Mouse (Mus musculus) heart, embryonic 11.5 days (tissue): ENCODE data around the gene Pnpla3. TPM values are rescaled to one million over a fixed set of nuclear protein-coding genes. Genes with fewer than 3 reads are reported as not detected.
A peak's percentile ranks its signal among the peaks of the same experiment; 100 is the strongest.

Experiments
- ATAC-seq: fragments of 200-750 bp; cut with Nextera tagmentation; replicated peaks from 2 replicates; pipeline ENCODE4 v1.8.0; 2017; ENCODE audit warnings: moderate library complexity; ENCODE audit not compliant: insufficient number of reproducible peaks, low FRiP score, low TSS enrichment
- H3K27ac ChIP-seq: fragments of 300-500 bp; sonication (generic); 2 replicates; pipeline ENCODE4 v1.5.1; 2014; ENCODE audit warnings: mild to moderate bottlenecking, low read depth, low read length
- H3K27me3 ChIP-seq: fragments of 300-500 bp; sonication (generic); 2 replicates; pipeline ENCODE4 v1.6.1; 2014; ENCODE audit warnings: mild to moderate bottlenecking, low read length, mixed read lengths; ENCODE audit not compliant: control insufficient read depth, insufficient read depth
- H3K36me3 ChIP-seq: fragments of 300-500 bp; sonication (generic); 2 replicates; pipeline ENCODE4 v1.6.1; 2014; ENCODE audit warnings: mild to moderate bottlenecking, low read length, moderate library complexity, mixed read lengths; ENCODE audit not compliant: control insufficient read depth, insufficient read depth
- H3K4me1 ChIP-seq: fragments of 300-500 bp; sonication (generic); 2 replicates; pipeline ENCODE4 v1.6.1; 2014; ENCODE audit warnings: low read length; ENCODE audit not compliant: control insufficient read depth, insufficient read depth
- H3K4me2 ChIP-seq: fragments of 300-500 bp; sonication (generic); 2 replicates; pipeline ENCODE4 v1.6.1; 2014; ENCODE audit warnings: mild to moderate bottlenecking, moderate library complexity
- H3K4me3 ChIP-seq: fragments of 300-500 bp; sonication (generic); 2 replicates; pipeline ENCODE4 v1.5.1; 2014; ENCODE audit warnings: low read depth, low read length
- H3K9ac ChIP-seq: fragments of 300-500 bp; sonication (generic); 2 replicates; pipeline ENCODE4 v1.6.1; 2014; ENCODE audit warnings: mild to moderate bottlenecking, low read depth, low read length, moderate library complexity
- H3K9me3 ChIP-seq: fragments of 300-500 bp; sonication (generic); replicated peaks from 2 replicates; pipeline ENCODE4 v1.6.1; 2016; ENCODE audit warnings: low read length; ENCODE audit not compliant: control insufficient read depth
- WGBS: fragments of 180-500 bp; shearing (Covaris S2); extraction: QIAGEN DNeasy Blood & Tissue Kit; methylation state at CpG from one replicate; pipeline ENCODE4 v1.1.7; 2014; ENCODE audit not compliant: insufficient replicate concordance; 5-methylcytosine and 5-hydroxymethylcytosine counted together
- polyA plus RNA-seq: library from polyadenylated mRNA; unstranded; fragments of >200 nt; fragmentation: Nextera tagmentation; extraction: Ambion mirVana; gene quantifications from 2 replicates; pipeline ENCODE4 v1.2.1, GENCODE M21; 2014

Gene Pnpla3
- 0.34 and 0.97 TPM in 2 replicates for polyA plus RNA-seq

DNA sequence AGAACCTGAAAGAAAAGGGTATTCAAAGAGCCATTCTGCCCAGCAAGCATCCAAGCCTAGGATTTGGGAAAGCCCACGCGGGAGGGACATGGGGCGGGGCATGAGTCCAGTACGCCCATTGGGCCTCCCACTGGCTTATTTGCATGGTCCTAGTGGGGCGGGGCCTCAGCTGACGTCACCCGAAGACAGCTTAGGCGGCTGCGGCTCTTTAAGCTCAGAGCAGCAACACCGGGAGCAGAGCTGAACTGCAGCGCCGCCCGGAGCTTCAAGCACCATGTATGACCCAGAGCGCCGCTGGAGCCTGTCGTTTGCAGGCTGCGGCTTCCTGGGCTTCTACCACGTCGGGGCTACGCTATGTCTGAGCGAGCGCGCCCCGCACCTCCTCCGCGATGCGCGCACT is at the start of gene Pnpla3:
Pnpla3 (plus strand) TSS at position 238 of the 400 bp plus-strand sequence.
- no peaks in the 10 kb centered on the region for H3K36me3 ChIP-seq
- no peaks in the 10 kb centered on the region for H3K9me3 ChIP-seq
- peak within 1 kb of the TSS; percentile 60; the same call in 1 of the 2 replicates for H3K9ac ChIP-seq
- peaks cover 10% of the 10 kb centered on the region; the same call in 1 of the 2 replicates for H3K4me1 ChIP-seq
- peak within 1 kb of the TSS; percentile 55 for H3K4me3 ChIP-seq
- peak; percentile 92 for ATAC-seq
- peaks cover 11% of the 10 kb centered on the region for H3K27me3 ChIP-seq
- under 1% methylated on average over 28 of the region's 28 CpGs for WGBS
- H3K27ac ChIP-seq = no peak within 1 kb of the TSS
- H3K4me2 ChIP-seq = peak within 1 kb of the TSS; percentile 97

GRCm38 (mm10) chr15:84120612-84121011 is 47.0 kb upstream of the Pnpla3 start:
- WGBS = 25% methylated on average over 6 of the region's 6 CpGs
- H3K36me3 ChIP-seq = no peaks in the 10 kb centered on the region
- H3K4me2 ChIP-seq = no peak overlapping the region
- ATAC-seq = no peak
- no peak overlapping the region for H3K27ac ChIP-seq
- H3K4me3 ChIP-seq = no peak overlapping the region
- 0 out of 2 replicates have a peak, but pooled peaks cover 4% of the 10 kb centered on the region for H3K27me3 ChIP-seq
- no peak overlapping the region for H3K9ac ChIP-seq
- H3K9me3 ChIP-seq = no peaks in the 10 kb centered on the region
- H3K4me1 ChIP-seq = no peaks in the 10 kb centered on the region

GRCm38 (mm10) chr15:84121036-84121435 is 46.6 kb upstream of the Pnpla3 start:
- Histone ChIP-seq H3K9me3 (no peaks in the 10 kb centered on the region), H3K4me1 (no peaks in the 10 kb centered on the region), H3K9ac (no peak overlapping the region), H3K27me3 (peaks cover 4% of the 10 kb centered on the region; the same call in 1 of the 2 replicates), H3K4me3 (no peak overlapping the region), H3K27ac (no peak overlapping the region), H3K4me2 (no peak overlapping the region), H3K36me3 (no peaks in the 10 kb centered on the region)
- no peak for ATAC-seq
- WGBS = 70% methylated on average over 7 of the region's 7 CpGs

GRCm38 (mm10) chr15:84123075-84123474 is 44.6 kb upstream of the Pnpla3 start, which contains the start of gene Pnpla5:
Pnpla5 (minus strand) TSS chr15:84123175.
- Histone ChIP-seq H3K27me3 (peaks cover 6% of the 10 kb centered on the region; the same call in 1 of the 2 replicates), H3K27ac (no peak within 1 kb of the TSS), H3K4me2 (no peak within 1 kb of the TSS), H3K4me1 (no peaks in the 10 kb centered on the region), H3K4me3 (no peak within 1 kb of the TSS), H3K36me3 (no peaks in the 10 kb centered on the region), H3K9ac (no peak within 1 kb of the TSS), H3K9me3 (no peaks in the 10 kb centered on the region)
- ATAC-seq = no peak
- WGBS = 52% methylated on average over 8 of the region's 8 CpGs

DNA sequence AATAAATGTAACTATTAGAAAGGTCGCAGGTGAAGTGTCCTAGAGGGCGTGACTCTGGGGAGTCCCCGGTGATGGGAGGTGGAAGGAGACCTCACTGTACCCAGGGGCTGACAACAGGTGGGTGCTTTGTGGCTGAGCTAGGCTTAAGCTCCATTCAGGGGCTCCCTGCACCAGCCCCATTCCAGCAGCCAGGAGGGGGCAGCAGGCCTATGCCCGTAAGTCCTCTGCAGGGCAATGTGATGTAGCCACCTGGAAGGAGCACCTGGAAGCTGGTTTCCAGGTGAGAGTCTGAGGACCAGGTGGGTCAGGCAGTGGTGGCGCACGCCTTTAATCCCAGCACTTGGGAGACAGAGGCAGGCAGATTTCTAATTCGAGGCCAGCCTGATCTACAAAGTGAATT is 43.6 kb upstream of the Pnpla3 start:
- Histone ChIP-seq H3K27me3 (peaks cover 6% of the 10 kb centered on the region; the same call in 1 of the 2 replicates), H3K36me3 (no peaks in the 10 kb centered on the region), H3K4me2 (no peak overlapping the region), H3K27ac (no peak overlapping the region), H3K9me3 (no peaks in the 10 kb centered on the region), H3K9ac (no peak overlapping the region), H3K4me1 (no peaks in the 10 kb centered on the region), H3K4me3 (no peak overlapping the region)
- WGBS = 46% methylated on average over 7 of the region's 7 CpGs
- no peak for ATAC-seq

GRCm38 (mm10) chr15:84126447-84126846 is 41.2 kb upstream of the Pnpla3 start:
- Histone ChIP-seq H3K9me3 (no peaks in the 10 kb centered on the region), H3K27ac (no peak overlapping the region), H3K36me3 (no peaks in the 10 kb centered on the region), H3K9ac (no peak overlapping the region), H3K4me2 (no peak overlapping the region), H3K27me3 (peaks cover 4% of the 10 kb centered on the region; the same call in 1 of the 2 replicates), H3K4me1 (no peaks in the 10 kb centered on the region), H3K4me3 (no peak overlapping the region)
- 64% methylated on average over 4 of the region's 4 CpGs for WGBS
- no peak for ATAC-seq

DNA sequence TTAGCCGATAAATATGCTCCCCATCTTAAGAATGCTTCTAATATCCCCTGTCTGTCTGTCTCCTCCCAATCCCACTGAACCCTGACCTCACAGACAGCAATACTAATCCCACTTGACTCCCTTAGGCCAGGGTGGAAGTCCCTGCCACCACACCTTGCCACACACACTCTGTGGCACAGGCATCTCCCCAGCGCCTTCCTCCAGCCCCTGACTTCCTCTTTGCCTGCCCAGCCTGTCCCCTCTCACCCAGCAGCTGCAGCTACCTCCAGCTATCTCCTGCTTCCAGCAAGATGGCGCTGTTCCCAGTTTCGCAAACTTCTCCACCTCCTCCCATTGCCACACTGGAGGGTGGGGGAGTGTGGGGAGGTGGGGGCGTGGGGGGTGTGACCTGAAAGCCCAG is 40.8 kb upstream of the Pnpla3 start:
- Histone ChIP-seq H3K4me2 (no peak overlapping the region), H3K27ac (no peak overlapping the region), H3K9ac (no peak overlapping the region), H3K4me1 (no peaks in the 10 kb centered on the region), H3K27me3 (peaks cover 4% of the 10 kb centered on the region; the same call in 1 of the 2 replicates), H3K36me3 (no peaks in the 10 kb centered on the region), H3K9me3 (no peaks in the 10 kb centered on the region), H3K4me3 (no peak overlapping the region)
- no peak for ATAC-seq
- 42% methylated on average over 5 of the region's 5 CpGs for WGBS

DNA sequence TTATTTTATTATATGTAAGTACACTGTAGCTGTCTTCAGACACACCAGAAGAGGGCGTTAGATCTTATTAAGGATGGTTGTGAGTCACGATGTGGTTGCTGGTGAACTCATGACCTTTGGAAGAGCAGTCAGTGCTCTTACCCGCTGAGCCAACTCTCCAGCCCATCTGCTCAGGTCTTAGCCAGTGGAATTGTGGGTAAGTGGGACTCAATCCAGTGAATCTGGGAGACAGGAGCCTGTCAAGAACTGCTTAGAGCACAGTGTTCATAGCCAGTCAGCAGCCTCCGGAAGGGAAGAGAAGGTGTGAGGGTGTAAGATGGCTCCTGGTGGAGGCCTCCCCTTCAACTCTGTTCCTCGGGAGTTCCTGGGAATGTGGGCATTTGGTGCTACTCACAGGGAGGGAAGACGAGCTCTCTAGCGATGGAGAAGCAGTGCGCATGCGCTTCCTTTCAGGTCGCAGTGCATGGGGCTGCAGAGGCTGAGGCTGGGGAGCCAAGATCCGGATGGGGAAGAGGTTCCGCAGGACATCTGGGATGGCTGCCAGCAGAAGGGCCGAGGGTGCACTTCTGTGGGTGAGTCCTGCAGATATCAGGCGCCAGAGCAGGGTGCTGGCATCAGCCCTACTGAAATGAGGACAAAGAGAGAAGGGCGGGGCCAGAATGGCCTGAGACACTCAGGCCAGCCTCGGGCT is 36.4 kb upstream of the Pnpla3 start:
- Histone ChIP-seq H3K27me3 (0 out of 2 replicates have a peak, but pooled peaks cover 2% of the 10 kb centered on the region), H3K9me3 (peaks cover 2% of the 10 kb centered on the region; the same call in 1 of the 2 replicates), H3K36me3 (no peaks in the 10 kb centered on the region), H3K27ac (no peak overlapping the region), H3K4me2 (no peak overlapping the region; the same call in 1 of the 2 replicates), H3K4me1 (no peaks in the 10 kb centered on the region), H3K4me3 (no peak overlapping the region), H3K9ac (no peak overlapping the region)
- no peak for ATAC-seq
- WGBS = 43% methylated on average over 16 of the region's 16 CpGs
